Mouse (Mus musculus): ENCODE measurements around the gene Phyh. TPM values are rescaled to one million over a fixed set of nuclear protein-coding genes. Genes with fewer than 3 reads are reported as not detected.
"Not testable (repeated sequence)": the region's sequence is repeated elsewhere in the genome, so short reads cannot be mapped to it uniquely, and the experiment has no call there.

Gene Phyh
- polyA plus RNA-seq, 1 experiment from 2014 or later = 43.2 TPM

DNA sequence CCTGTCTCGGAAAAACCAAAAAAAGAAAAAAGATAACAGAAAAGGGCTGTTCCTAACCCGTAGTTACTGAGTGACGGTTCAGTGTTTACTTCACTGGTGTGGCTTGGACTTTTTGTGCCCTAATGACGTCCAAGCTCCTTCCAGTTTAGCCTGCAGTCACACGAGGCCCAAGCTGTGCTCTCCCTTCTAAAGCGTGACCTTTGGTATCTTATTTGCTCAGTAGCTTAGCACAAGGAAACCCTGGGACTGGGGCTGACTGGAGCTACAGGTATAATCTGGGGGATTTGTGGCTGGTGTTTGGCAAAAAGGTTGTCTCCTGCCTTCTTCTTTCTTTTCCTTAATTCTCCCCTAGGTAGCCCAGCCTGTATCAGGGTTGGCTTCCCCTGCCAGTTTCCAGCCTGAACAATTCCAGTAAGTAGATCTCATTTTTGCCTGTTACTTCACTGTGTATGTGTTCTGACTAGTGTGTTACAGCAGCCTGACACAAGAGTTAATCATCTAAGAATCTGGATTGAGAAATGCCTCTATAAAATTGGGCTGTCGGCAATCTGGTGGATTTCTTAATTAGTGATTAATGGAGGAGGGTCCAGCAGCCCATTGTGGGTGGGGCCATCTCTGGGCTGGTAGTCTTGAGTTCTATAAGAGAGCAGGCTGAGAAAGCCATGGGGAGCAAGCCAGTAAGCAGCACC lies 3.8 kb downstream of the Phyh start:
- no peak for ATAC-seq (ENCODE audit: insufficient number of reproducible peaks, low FRiP score, low TSS enrichment, low read depth)
- H3K9ac ChIP-seq = no peak overlapping the region
- H3K36me3 ChIP-seq = peaks cover 9% of the 10 kb centered on the region; the same call in 1 of the 2 replicates
- H3K4me3 ChIP-seq = no peak overlapping the region
- H3K27me3 ChIP-seq = no peaks in the 10 kb centered on the region
- peaks cover 4% of the 10 kb centered on the region for H3K4me1 ChIP-seq
- no peak overlapping the region for H3K27ac ChIP-seq
- H3K4me2 ChIP-seq = no peak overlapping the region
- 63% methylated on average over 7 of the region's 7 CpGs for whole genome bisulfite sequencing
- H3K9me3 ChIP-seq = no peaks in the 10 kb centered on the region

DNA sequence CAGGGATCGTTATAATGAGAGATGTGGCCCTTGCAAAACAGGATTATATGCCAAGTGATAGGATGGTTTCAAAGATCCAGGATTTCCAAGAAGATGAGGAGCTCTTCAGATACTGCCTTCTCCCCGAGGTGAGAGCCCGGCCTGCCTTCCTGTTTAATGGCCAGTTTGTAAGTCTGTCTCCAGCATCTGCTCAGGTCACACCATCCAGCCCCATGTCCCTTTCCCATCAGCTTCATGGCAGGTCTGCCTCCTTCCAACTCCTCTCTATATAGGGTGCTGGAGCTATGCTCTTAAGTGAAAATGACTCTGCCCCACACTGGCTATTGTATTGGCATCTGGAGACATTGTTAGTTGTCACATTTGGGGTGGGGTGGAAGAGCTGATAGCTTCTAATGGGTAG lies 8.6 kb downstream of the Phyh start:
- H3K27ac ChIP-seq = no peak overlapping the region
- WGBS = 86% methylated on average over 3 of the region's 3 CpGs
- no peaks in the 10 kb centered on the region for H3K4me1 ChIP-seq
- no peak overlapping the region for H3K9ac ChIP-seq
- H3K4me3 ChIP-seq = no peak overlapping the region
- H3K9me3 ChIP-seq = no peaks in the 10 kb centered on the region
- H3K27me3 ChIP-seq = no peaks in the 10 kb centered on the region
- peaks cover 33% of the 10 kb centered on the region for H3K36me3 ChIP-seq
- no peak for ATAC-seq (ENCODE audit: insufficient number of reproducible peaks, low FRiP score, low TSS enrichment, low read depth)
- H3K4me2 ChIP-seq = no peak overlapping the region

DNA sequence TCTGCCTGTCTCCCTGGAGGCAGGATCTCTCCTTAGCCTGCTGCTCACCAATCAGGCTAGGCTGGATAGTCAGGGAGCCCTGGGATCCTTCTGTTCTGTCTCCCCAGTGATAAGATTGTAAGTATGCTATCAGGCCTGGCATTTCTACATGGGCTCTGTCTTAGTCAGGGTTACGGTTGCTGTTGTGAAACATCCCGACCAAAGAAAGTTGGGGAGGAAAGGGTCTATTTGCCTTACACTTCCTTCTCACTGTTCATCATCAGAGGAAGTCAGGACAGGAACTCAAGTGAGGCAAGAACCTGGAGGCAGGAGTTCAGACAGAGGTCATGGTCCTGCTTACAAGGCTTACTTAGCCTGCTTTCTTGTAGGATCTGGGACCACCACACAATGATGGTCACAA lies 10.4 kb downstream of the Phyh start:
- 85% methylated on average over 2 of the region's 2 CpGs for WGBS
- H3K9ac ChIP-seq = no peak overlapping the region
- H3K4me3 ChIP-seq = no peak overlapping the region
- no peak overlapping the region for H3K4me2 ChIP-seq
- no peaks in the 10 kb centered on the region for H3K9me3 ChIP-seq
- H3K27me3 ChIP-seq = no peaks in the 10 kb centered on the region
- H3K27ac ChIP-seq = no peak overlapping the region
- no peak for ATAC-seq (ENCODE audit: insufficient number of reproducible peaks, low FRiP score, low TSS enrichment, low read depth)
- no peaks in the 10 kb centered on the region for H3K4me1 ChIP-seq
- peaks cover 36% of the 10 kb centered on the region for H3K36me3 ChIP-seq

DNA sequence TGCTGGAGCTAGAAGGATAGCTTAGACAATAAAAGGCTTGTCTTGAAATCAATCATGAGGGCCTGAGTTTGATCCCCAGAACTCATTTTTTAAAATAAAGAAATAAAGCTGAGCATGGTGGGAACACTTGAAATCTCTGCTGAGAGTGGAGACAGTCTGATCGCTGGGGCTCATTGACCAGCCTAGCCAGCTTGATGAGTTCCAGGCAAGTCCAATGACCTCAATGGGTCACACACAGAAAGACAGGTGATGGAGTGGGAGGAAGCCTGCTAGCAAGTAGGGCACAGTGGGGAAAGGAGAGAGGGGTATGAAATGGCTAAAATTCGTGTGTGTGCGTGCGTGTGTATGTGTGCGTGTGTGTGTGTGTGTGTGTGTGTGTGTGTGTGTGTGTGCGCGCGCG lies 15.7 kb downstream of the Phyh start:
- H3K27ac ChIP-seq = no peak overlapping the region
- H3K4me3 ChIP-seq = no peak overlapping the region
- H3K9ac ChIP-seq = no peak overlapping the region
- no peaks in the 10 kb centered on the region for H3K27me3 ChIP-seq
- ATAC-seq (ENCODE audit: insufficient number of reproducible peaks, low FRiP score, low TSS enrichment, low read depth) = no peak
- H3K4me1 ChIP-seq = no peaks in the 10 kb centered on the region
- WGBS = 94% methylated on average over 9 of the region's 9 CpGs
- no peak overlapping the region for H3K4me2 ChIP-seq
- H3K36me3 ChIP-seq = peaks cover 41% of the 10 kb centered on the region
- no peaks in the 10 kb centered on the region for H3K9me3 ChIP-seq

DNA sequence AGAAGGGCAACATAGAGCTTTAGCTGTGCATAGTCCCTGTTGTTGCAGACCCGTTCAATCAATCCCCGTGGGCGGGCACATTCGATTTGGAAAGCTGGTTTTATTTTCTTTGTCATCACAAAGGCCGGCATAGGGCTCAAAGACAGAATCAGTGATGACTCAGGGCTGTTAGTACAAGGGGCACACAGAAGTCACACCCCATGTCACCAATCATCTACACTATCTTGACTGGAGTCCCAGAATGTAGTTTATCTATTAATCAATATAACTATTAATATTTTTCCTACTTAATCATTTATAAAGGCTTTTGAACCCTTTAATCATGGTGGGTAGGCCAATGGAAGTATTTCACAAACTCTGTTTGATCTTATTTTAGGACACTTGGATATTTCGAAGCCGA lies 19.1 kb downstream of the Phyh start:
- Histone ChIP-seq H3K9me3 (no peaks in the 10 kb centered on the region), H3K4me3 (no peak overlapping the region), H3K9ac (no peak overlapping the region), H3K4me1 (no peaks in the 10 kb centered on the region), H3K4me2 (no peak overlapping the region), H3K36me3 (peaks cover 35% of the 10 kb centered on the region), H3K27me3 (no peaks in the 10 kb centered on the region), H3K27ac (no peak overlapping the region)
- no peak for ATAC-seq (ENCODE audit: insufficient number of reproducible peaks, low FRiP score, low TSS enrichment, low read depth)
- WGBS = 90% methylated on average over 7 of the region's 7 CpGs

DNA sequence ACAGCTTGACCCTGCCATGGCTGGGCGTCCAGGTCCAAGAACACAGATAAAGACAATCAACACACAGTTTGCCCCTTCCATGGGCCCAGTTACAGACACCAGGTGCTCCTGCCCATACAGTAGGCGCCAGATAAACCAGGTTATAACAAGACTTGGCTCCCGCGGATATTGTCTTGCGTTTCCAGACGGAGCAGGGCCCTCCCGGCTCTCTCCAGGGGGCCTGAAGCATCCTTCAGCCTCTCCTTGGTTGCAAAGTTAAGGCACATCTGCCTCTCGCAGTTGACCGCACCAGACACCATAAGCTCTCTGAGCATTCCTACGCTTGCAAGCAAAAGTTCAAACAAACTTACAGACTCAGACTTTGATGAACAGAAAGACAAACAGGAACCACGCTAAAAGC lies 22.0 kb downstream of the Phyh start:
- Histone ChIP-seq H3K36me3 (peaks cover 31% of the 10 kb centered on the region), H3K4me1 (no peaks in the 10 kb centered on the region), H3K4me2 (no peak overlapping the region), H3K9me3 (no peaks in the 10 kb centered on the region), H3K27me3 (no peaks in the 10 kb centered on the region), H3K9ac (no peak overlapping the region), H3K4me3 (no peak overlapping the region), H3K27ac (no peak overlapping the region)
- 89% methylated on average over 11 of the region's 11 CpGs for WGBS
- no peak for ATAC-seq (ENCODE audit: insufficient number of reproducible peaks, low FRiP score, low TSS enrichment, low read depth)

DNA sequence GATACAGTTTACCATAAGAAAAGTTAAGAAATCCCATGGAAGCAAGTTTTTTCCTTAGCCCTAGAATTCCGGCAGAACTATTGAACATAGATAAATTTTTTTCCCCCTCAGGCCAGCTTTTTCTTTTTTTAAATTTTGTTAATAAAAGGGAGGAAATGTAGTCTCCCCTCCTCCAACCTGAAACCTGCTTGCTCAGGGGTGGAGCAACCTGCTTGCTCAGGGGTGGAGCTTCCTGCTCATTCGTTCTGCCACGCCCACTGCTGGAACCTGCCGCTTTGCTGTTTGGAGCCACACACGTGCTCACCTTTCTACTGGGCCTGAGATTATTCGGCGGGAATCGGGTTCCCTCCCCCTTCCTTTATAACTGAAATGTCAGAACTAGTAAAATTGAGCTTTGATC lies 30.9 kb downstream of the Phyh start:
- H3K4me3 ChIP-seq = not testable (repeated sequence)
- 80% methylated on average over 8 of the region's 8 CpGs for WGBS

DNA sequence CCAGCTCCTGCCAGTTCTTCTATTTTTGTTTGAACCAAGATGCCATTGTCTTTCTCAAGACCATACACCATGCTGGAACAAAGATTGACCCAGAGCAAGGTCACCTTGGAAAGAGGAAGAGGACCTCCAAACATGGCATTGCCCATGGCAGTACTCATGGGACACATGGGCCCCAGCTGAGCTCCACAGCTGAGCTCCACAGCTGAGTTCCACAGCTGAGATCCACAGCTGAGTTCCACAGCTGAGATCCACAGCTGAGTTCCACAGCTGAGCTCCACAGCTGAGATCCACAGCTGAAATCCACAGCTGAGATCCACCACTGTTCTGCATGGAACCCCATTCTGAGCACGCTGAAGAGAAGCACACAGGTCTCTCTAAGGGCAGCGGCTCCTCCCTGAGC lies 32.2 kb downstream of the Phyh start:
- no peak overlapping the region for H3K9ac ChIP-seq
- ATAC-seq (ENCODE audit: insufficient number of reproducible peaks, low FRiP score, low TSS enrichment, low read depth) = no peak
- no peaks in the 10 kb centered on the region for H3K4me1 ChIP-seq
- H3K4me2 ChIP-seq = no peak overlapping the region
- no peaks in the 10 kb centered on the region for H3K27me3 ChIP-seq
- H3K9me3 ChIP-seq = no peaks in the 10 kb centered on the region
- no peak overlapping the region for H3K27ac ChIP-seq
- 89% methylated on average over 2 of the region's 2 CpGs for WGBS
- no peaks in the 10 kb centered on the region for H3K36me3 ChIP-seq
- H3K4me3 ChIP-seq = no peak overlapping the region

More for the DNA sequence above, 30.9 kb downstream of the Phyh start:
- H3K9ac ChIP-seq; H3K27me3 ChIP-seq; H3K4me2 ChIP-seq; H3K9me3 ChIP-seq; H3K36me3 ChIP-seq; H3K4me1 ChIP-seq; ATAC-seq (ENCODE audit: insufficient number of reproducible peaks, low FRiP score, low TSS enrichment, low read depth); H3K27ac ChIP-seq: not testable (repeated sequence)

DNA sequence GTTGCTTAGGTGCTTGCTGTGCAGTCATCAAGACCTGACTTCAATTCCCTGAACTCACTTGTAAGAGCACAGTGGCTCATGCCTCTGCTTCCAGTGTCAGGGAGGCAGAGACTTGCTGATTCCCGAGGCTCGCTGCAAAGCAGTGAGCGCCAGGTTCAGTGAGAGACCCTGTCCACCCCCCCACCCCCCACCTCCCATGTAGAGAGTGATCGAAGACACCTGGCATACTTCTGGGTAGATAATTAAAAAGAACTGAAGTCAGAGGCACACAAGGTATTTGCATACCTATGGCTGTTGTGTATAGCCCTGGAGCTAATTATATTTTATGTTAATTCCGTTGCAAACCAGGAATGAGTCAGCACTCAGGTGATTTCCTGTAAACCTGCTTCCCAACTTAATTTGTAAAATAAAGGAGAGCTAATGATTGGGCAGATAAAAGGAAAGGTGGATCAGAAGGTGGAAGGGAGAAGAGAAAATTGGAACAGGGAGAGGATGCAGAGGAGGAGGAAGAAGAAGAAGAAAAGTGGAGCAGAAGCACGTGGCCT lies 35.5 kb downstream of the Phyh start:
- Histone ChIP-seq H3K27ac (no peak overlapping the region), H3K4me3 (no peak overlapping the region), H3K4me2 (no peak overlapping the region), H3K9ac (no peak overlapping the region), H3K9me3 (no peaks in the 10 kb centered on the region), H3K36me3 (no peaks in the 10 kb centered on the region), H3K27me3 (no peaks in the 10 kb centered on the region), H3K4me1 (no peaks in the 10 kb centered on the region)
- no peak for ATAC-seq (ENCODE audit: insufficient number of reproducible peaks, low FRiP score, low TSS enrichment, low read depth)
- 68% methylated on average over 6 of the region's 6 CpGs for WGBS

DNA sequence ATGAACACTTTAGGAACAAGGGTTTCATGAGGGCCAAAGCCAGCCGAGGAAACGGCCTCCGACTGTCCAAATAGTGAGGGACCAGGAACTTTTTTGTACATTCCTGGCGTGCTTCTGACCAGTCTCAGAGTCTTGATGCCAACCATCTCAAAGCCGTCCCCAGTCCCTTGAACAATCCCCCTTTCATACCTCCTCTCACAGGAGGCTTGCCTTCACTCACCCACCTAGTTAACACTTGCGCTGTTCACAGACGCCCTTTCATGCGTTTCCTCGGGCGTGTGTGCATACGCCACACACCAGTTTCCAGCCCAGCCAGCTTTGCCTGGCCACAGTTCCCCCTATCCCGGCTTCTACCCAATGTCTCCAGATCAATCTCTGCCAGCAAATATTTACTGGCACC lies 39.2 kb downstream of the Phyh start:
- H3K36me3 ChIP-seq = no peaks in the 10 kb centered on the region
- no peak overlapping the region for H3K9ac ChIP-seq
- H3K9me3 ChIP-seq = no peaks in the 10 kb centered on the region
- peak; percentile 87 for ATAC-seq (ENCODE audit: insufficient number of reproducible peaks, low FRiP score, low TSS enrichment, low read depth)
- 74% methylated on average over 12 of the region's 12 CpGs for WGBS
- no peaks in the 10 kb centered on the region for H3K27me3 ChIP-seq
- H3K4me1 ChIP-seq = no peaks in the 10 kb centered on the region
- peak overlapping the region; percentile 77 for H3K27ac ChIP-seq
- no peak overlapping the region for H3K4me2 ChIP-seq
- H3K4me3 ChIP-seq = no peak overlapping the region

DNA sequence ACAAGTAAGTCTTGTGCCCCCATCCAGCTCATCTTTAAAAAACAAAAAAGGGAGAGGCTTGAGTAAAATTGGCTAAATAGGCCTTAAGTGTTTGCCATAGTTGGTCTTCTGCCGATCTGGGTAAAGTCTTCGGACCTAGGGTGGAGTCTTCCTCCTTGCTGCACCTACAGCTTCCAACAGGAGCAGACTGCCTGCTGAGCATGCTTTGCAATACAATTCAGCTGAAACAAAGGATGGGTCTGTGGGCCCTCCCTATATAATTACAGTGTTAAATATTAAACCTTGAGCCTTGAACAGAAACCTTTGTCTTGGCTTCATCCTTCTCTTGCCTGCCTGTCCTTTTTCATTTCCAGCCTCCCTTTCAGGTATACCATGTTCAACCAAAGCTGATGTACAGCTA lies 49.0 kb downstream of the Phyh start:
- Histone ChIP-seq H3K27ac (no peak overlapping the region), H3K36me3 (no peaks in the 10 kb centered on the region), H3K9me3 (no peaks in the 10 kb centered on the region), H3K4me3 (no peak overlapping the region), H3K9ac (no peak overlapping the region), H3K27me3 (no peaks in the 10 kb centered on the region), H3K4me2 (no peak overlapping the region), H3K4me1 (no peaks in the 10 kb centered on the region)
- ATAC-seq (ENCODE audit: insufficient number of reproducible peaks, low FRiP score, low TSS enrichment, low read depth) = no peak
- WGBS = 94% methylated on average over 2 of the region's 2 CpGs

DNA sequence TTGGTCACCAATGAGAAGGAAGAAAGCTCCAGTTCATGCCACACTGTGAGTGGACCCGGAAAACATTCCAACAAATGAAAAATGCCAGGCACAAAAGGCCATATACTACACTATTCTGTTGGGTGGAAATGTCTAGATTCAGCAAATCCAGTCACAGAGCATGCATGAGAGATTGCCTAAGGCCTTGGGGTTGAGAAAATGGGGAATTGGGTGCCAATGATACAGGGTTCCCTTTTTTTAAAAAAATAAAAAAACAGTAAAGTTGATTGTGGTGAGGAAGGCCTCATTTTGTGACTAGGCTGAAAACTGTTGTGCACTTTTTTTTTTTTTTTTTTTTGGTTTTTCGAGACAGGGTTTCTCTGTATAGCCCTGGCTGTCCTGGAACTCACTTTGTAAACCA lies 50.3 kb downstream of the Phyh start:
- 91% methylated on average over 2 of the region's 2 CpGs for WGBS
- no peaks in the 10 kb centered on the region for H3K9me3 ChIP-seq
- H3K36me3 ChIP-seq = no peaks in the 10 kb centered on the region
- H3K4me3 ChIP-seq = no peak overlapping the region
- H3K4me1 ChIP-seq = no peaks in the 10 kb centered on the region
- H3K4me2 ChIP-seq = no peak overlapping the region
- no peaks in the 10 kb centered on the region for H3K27me3 ChIP-seq
- no peak overlapping the region for H3K9ac ChIP-seq
- no peak overlapping the region for H3K27ac ChIP-seq
- ATAC-seq (ENCODE audit: insufficient number of reproducible peaks, low FRiP score, low TSS enrichment, low read depth) = no peak

DNA sequence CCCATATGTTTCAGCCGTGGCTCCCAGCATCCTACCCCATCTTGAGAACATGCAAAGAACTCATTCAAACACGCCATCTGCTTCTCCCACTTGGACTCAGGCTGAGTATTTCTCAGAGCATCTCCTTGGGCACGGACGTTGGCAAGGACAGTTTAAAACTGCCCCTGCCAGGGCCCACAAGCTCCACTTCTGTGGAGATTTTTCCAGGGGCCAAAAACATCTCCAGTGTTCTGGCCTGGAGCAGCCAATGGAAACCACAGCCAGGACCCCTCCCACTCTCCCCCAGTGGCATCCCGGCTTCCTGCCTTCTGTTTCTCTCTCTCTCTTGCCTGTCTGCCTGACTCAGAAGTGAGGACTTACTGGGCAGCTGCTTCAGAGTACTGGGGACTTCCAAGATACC lies 57.0 kb downstream of the Phyh start, which contains the start of gene Ucma:
TSS of gene Ucma (plus strand) at position 316 of the 400 bp plus-strand sequence.
- ATAC-seq (ENCODE audit: insufficient number of reproducible peaks, low FRiP score, low TSS enrichment, low read depth) = no peak
- no peaks in the 10 kb centered on the region for H3K36me3 ChIP-seq
- no peaks in the 10 kb centered on the region for H3K27me3 ChIP-seq
- H3K9me3 ChIP-seq = no peaks in the 10 kb centered on the region
- H3K9ac ChIP-seq = no peak within 1 kb of the TSS
- H3K4me2 ChIP-seq = no peak within 1 kb of the TSS
- 0 out of 2 replicates have a peak, but pooled peaks cover 5% of the 10 kb centered on the region for H3K4me1 ChIP-seq
- 63% methylated on average over 5 of the region's 5 CpGs for WGBS
- H3K4me3 ChIP-seq = no peak within 1 kb of the TSS
- no peak within 1 kb of the TSS for H3K27ac ChIP-seq

Data from limb, embryonic 15.5 days (tissue).